Mouse (Mus musculus) MEL-GATA-1-ER (cell line): Measurements from ENCODE around the gene Gm17124.
"Not testable (repeated sequence)": the region's sequence is repeated elsewhere in the genome, so short reads cannot be mapped to it uniquely, and the experiment has no call there.

Experiments used
- DNase-seq: peaks from one replicate; pipeline ENCODE4 v3.0.0-alpha.2; 2012; ENCODE audit warnings: low read depth; ENCODE audit errors: extremely low read depth

Gm17124 gene

DNA sequence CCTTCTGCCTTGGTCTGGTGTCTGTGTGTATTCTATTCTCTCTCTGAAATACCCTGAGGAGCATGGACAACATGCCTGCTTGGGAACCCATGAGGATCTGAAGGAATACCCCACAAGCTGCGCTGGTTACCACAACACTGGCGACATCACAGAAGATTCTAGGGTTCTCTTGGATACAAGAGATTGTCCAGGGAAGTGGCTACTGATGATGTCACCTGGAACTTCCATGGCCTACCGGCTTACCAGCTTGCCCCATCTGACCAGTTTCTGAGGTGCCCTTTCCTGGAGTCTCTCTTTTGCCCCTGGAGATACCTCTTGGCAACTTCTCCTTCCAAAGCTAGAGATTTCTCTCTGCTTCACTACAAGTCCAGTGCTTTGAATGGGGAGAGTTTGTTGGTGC is at the start of gene Gm17124:
Gene Gm17124 (minus strand): TSS at position 101 of the 400 bp plus-strand sequence.
- not testable (repeated sequence) for DNase-seq

DNA sequence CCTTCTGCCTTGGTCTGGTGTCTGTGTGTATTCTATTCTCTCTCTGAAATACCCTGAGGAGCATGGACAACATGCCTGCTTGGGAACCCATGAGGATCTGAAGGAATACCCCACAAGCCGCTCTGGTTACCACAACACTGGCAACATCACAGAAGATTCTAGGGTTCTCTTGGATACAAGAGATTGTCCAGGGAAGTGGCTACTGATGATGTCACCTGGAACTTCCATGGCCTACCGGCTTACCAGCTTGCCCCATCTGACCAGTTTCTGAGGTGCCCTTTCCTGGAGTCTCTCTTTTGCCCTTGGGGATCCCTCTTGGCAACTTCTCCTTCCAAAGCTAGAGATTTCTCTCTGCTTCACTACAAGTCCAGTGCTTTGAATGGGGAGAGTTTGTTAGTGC is 42.1 kb upstream of the Gm17124 start, which contains the start of gene Gm3633:
Gene Gm3633 (minus strand): TSS at position 101 of the 400 bp plus-strand sequence.
- not testable (repeated sequence) for DNase-seq
